Mouse (Mus musculus): ENCODE measurements at regions not wholly inside any gene's neighbourhood (a gene's known extent, or its start where the extent isn't known, plus 50 kb on each side); places are given as distances from the start of the nearest gene placed in this dataset.

DNA sequence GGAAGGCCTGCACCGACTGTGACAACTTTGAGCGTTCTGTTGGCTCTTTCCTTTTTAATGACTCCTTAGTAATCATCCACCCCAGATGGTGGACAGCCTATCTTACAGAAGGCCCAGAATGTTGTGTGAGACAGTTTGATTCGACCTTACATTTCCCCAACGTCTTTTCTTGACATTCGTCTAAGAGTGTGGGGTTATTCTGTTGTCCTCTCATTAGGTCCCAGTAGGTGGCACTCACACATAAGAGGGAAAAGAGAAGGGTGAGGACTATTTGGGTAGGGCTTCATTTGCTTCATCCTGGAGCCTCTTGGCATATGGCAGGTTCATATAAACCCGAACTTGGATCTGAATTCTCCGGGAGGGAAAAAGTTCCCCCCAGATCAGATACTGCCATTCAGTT is 104.4 kb downstream of the Stk35 start:
- H3K27me3 ChIP-seq (ENCODE audit: control insufficient read depth, insufficient read depth, low read length): 0 out of 2 replicates have a peak, but pooled peaks cover 3% of the 10 kb centered on the region
- no peaks in the 10 kb centered on the region for H3K36me3 ChIP-seq (ENCODE audit: control insufficient read depth, insufficient read depth)
- no peak overlapping the region for H3K4me3 ChIP-seq (ENCODE audit: low read length)
- H3K9ac ChIP-seq (ENCODE audit: low read length): no peak overlapping the region
- H3K4me2 ChIP-seq (ENCODE audit: low read depth, low read length): no peak overlapping the region
- WGBS: 38% methylated on average over 7 of the region's 7 CpGs
- 0 out of 2 replicates have a peak, but pooled peaks cover 5% of the 10 kb centered on the region for H3K9me3 ChIP-seq (replicated peaks; ENCODE audit: control insufficient read depth, low read length)
- no peak for ATAC-seq (replicated peaks; ENCODE audit: extremely low read depth, insufficient read depth, low FRiP score)
- peaks cover 26% of the 10 kb centered on the region for H3K4me1 ChIP-seq (ENCODE audit: control insufficient read depth, insufficient read depth, low read length)
- 0 out of 2 replicates have a peak overlapping the region, but pooled peaks have one; percentile 16 for H3K27ac ChIP-seq (ENCODE audit: low read length)

DNA sequence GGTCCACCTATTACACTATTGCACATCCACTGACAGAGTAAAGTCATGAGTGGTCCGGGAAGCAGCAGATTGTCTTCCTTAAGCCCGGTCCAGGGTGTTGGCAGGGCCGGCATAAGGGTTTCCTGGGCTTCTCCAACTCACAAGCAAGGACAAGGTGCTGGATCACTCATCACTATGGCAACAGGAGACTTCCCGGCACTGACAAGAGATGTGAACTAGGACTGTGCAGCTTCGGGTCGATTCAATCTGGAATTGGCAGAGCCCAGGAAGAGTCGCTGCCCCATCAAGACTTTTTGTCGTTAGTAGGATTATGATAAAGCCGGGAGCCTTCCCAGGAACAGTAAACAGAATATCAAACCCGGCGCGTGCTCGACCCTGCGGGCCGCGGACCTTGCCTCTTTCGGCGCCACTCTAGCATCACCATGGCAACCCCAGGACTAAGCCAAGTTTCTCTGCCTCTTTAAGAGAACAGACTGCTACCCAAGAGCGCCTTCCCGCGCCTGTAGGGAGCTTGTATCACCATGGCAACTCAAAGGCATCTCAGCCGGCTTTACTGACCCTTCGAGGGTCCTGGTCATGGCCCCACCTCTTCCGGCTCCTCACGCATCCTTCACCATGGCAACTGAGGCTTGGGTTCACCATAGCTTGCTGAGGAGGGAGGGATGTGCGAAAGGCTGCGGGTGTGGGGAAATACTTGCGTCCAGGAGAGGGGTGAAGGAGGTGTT is 103.3 kb upstream of the Tgm3 start:
- Histone ChIP-seq H3K9me3 (replicated peaks; ENCODE audit: control insufficient read depth, low read length) (no peaks in the 10 kb centered on the region), H3K36me3 (ENCODE audit: control insufficient read depth, insufficient read depth) (no peaks in the 10 kb centered on the region), H3K4me3 (ENCODE audit: low read length) (peak overlapping the region; percentile 43), H3K27me3 (ENCODE audit: control insufficient read depth, insufficient read depth, low read length) (peaks cover 3% of the 10 kb centered on the region; the same call in 1 of the 2 replicates), H3K9ac (ENCODE audit: low read length) (peak overlapping the region; percentile 22; the same call in 1 of the 2 replicates), H3K27ac (ENCODE audit: low read length) (no peak overlapping the region), H3K4me1 (ENCODE audit: control insufficient read depth, insufficient read depth, low read length) (peaks cover 12% of the 10 kb centered on the region; the same call in 1 of the 2 replicates), H3K4me2 (ENCODE audit: low read depth, low read length) (peak overlapping the region; percentile 64)
- 0 out of 2 replicates have a peak, but pooled peaks have one; percentile 23 for ATAC-seq (replicated peaks; ENCODE audit: extremely low read depth, insufficient read depth, low FRiP score)
- 6% methylated on average over 28 of the region's 28 CpGs for WGBS

DNA sequence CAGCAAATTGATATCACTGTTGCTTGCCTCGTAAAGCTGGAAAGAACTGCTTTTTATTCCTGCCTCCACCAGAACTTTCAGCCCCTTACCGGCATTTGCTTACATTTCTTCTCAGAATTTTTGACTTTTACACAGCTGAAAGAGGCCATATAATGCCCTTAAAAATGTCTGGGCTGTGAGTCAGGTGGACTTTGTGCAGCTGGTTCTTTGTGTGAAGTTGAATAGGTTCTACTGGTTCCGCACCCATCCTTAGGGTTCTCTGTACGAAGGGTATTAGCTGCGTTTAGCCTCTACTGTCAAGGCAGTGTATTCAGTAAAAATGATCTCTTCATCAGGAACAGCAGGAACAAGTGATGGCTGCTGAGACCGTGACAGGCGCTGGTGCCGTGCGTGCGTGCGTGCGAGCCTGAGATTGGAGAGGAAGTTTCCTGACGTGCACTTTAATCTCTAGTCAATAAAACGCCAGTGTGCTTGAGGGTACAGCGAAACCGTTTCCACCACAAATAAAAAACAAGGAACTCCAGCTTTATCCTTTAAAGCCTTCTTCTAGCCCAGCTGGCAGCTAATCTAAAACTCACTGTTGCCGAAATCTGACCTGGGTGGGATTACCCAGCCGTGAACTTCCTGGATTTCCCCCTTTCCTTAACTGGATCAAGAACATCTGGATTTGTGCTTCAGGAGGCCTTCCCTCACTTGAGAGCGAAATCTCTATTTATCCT is 100.8 kb upstream of the Tgm3 start:
- no peak for ATAC-seq (replicated peaks; ENCODE audit: extremely low read depth, insufficient read depth, low FRiP score)
- H3K9ac ChIP-seq (ENCODE audit: low read length): no peak overlapping the region
- H3K4me2 ChIP-seq (ENCODE audit: low read depth, low read length): no peak overlapping the region
- H3K4me1 ChIP-seq (ENCODE audit: control insufficient read depth, insufficient read depth, low read length): peaks cover 6% of the 10 kb centered on the region; the same call in 1 of the 2 replicates
- H3K9me3 ChIP-seq (replicated peaks; ENCODE audit: control insufficient read depth, low read length): no peaks in the 10 kb centered on the region
- WGBS: 62% methylated on average over 19 of the region's 19 CpGs
- H3K27ac ChIP-seq (ENCODE audit: low read length): no peak overlapping the region
- no peaks in the 10 kb centered on the region for H3K36me3 ChIP-seq (ENCODE audit: control insufficient read depth, insufficient read depth)
- H3K4me3 ChIP-seq (ENCODE audit: low read length): no peak overlapping the region
- H3K27me3 ChIP-seq (ENCODE audit: control insufficient read depth, insufficient read depth, low read length): peaks cover 3% of the 10 kb centered on the region; the same call in 1 of the 2 replicates

DNA sequence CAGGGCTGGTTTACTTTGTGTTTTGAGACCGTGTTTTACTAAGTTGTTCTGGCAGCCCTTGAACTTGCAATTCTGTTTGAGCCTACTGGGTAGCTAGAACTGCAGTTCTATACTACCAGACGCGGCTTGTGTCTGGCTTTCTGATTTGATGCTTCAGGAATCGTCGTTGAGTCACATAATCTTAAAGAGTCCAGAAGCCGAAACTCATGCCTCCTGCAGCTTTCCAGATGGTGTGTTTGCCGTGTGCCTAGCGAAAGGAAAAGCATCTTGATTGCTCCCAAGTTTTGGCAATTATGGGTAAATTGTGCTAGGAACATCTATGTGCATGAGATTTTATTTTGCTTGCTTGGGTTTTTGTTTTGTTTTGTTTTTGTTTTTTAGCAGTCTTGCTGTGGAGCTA is 99.6 kb upstream of the Tgm3 start:
- Histone ChIP-seq H3K9ac (ENCODE audit: low read length) (no peak overlapping the region), H3K4me3 (ENCODE audit: low read length) (no peak overlapping the region), H3K4me2 (ENCODE audit: low read depth, low read length) (no peak overlapping the region), H3K27ac (ENCODE audit: low read length) (no peak overlapping the region), H3K9me3 (replicated peaks; ENCODE audit: control insufficient read depth, low read length) (no peaks in the 10 kb centered on the region), H3K27me3 (ENCODE audit: control insufficient read depth, insufficient read depth, low read length) (peaks cover 3% of the 10 kb centered on the region; the same call in 1 of the 2 replicates), H3K36me3 (ENCODE audit: control insufficient read depth, insufficient read depth) (no peaks in the 10 kb centered on the region), H3K4me1 (ENCODE audit: control insufficient read depth, insufficient read depth, low read length) (peaks cover 6% of the 10 kb centered on the region; the same call in 1 of the 2 replicates)
- ATAC-seq (replicated peaks; ENCODE audit: extremely low read depth, insufficient read depth, low FRiP score): no peak
- 77% methylated on average over 8 of the region's 8 CpGs for WGBS

GRCm38 (mm10) chr2:129914261-129914660 is 97.9 kb upstream of the Tgm3 start:
- Histone ChIP-seq H3K4me2 (ENCODE audit: low read depth, low read length) (no peak overlapping the region), H3K4me1 (ENCODE audit: control insufficient read depth, insufficient read depth, low read length) (no peaks in the 10 kb centered on the region; the same call in 1 of the 2 replicates), H3K27me3 (ENCODE audit: control insufficient read depth, insufficient read depth, low read length) (no peaks in the 10 kb centered on the region; the same call in 1 of the 2 replicates), H3K9ac (ENCODE audit: low read length) (no peak overlapping the region), H3K27ac (ENCODE audit: low read length) (no peak overlapping the region), H3K9me3 (replicated peaks; ENCODE audit: control insufficient read depth, low read length) (no peaks in the 10 kb centered on the region), H3K4me3 (ENCODE audit: low read length) (no peak overlapping the region), H3K36me3 (ENCODE audit: control insufficient read depth, insufficient read depth) (no peaks in the 10 kb centered on the region)
- ATAC-seq (replicated peaks; ENCODE audit: extremely low read depth, insufficient read depth, low FRiP score): no peak
- 82% methylated on average over 8 of the region's 8 CpGs for WGBS

GRCm38 (mm10) chr2:129916411-129916810 is 95.7 kb upstream of the Tgm3 start:
- Histone ChIP-seq H3K36me3 (ENCODE audit: control insufficient read depth, insufficient read depth) (no peaks in the 10 kb centered on the region), H3K9me3 (replicated peaks; ENCODE audit: control insufficient read depth, low read length) (no peaks in the 10 kb centered on the region), H3K4me1 (ENCODE audit: control insufficient read depth, insufficient read depth, low read length) (no peaks in the 10 kb centered on the region; the same call in 1 of the 2 replicates), H3K4me3 (ENCODE audit: low read length) (no peak overlapping the region), H3K27me3 (ENCODE audit: control insufficient read depth, insufficient read depth, low read length) (no peaks in the 10 kb centered on the region), H3K9ac (ENCODE audit: low read length) (no peak overlapping the region), H3K27ac (ENCODE audit: low read length) (no peak overlapping the region), H3K4me2 (ENCODE audit: low read depth, low read length) (no peak overlapping the region)
- WGBS: 93% methylated on average over 7 of the region's 7 CpGs
- ATAC-seq (replicated peaks; ENCODE audit: extremely low read depth, insufficient read depth, low FRiP score): no peak

GRCm38 (mm10) chr2:129918141-129918790 is 93.9 kb upstream of the Tgm3 start:
- 34% methylated on average over 9 of the region's 9 CpGs for WGBS
- no peak for ATAC-seq (replicated peaks; ENCODE audit: extremely low read depth, insufficient read depth, low FRiP score)

GRCm38 (mm10) chr2:129919551-129919950 is 92.6 kb upstream of the Tgm3 start:
- H3K27ac ChIP-seq (ENCODE audit: low read length): no peak overlapping the region
- no peak overlapping the region for H3K4me3 ChIP-seq (ENCODE audit: low read length)
- no peaks in the 10 kb centered on the region for H3K9me3 ChIP-seq (replicated peaks; ENCODE audit: control insufficient read depth, low read length)
- 86% methylated on average over 4 of the region's 4 CpGs for WGBS
- H3K4me1 ChIP-seq (ENCODE audit: control insufficient read depth, insufficient read depth, low read length): no peaks in the 10 kb centered on the region; the same call in 1 of the 2 replicates
- no peaks in the 10 kb centered on the region for H3K27me3 ChIP-seq (ENCODE audit: control insufficient read depth, insufficient read depth, low read length)
- no peak overlapping the region for H3K4me2 ChIP-seq (ENCODE audit: low read depth, low read length)
- H3K36me3 ChIP-seq (ENCODE audit: control insufficient read depth, insufficient read depth): no peaks in the 10 kb centered on the region
- ATAC-seq (replicated peaks; ENCODE audit: extremely low read depth, insufficient read depth, low FRiP score): no peak
- no peak overlapping the region for H3K9ac ChIP-seq (ENCODE audit: low read length)

More at GRCm38 (mm10) chr2:129918141-129918790, 93.9 kb upstream of the Tgm3 start:
- no peaks in the 10 kb centered on the region for H3K36me3 ChIP-seq (ENCODE audit: control insufficient read depth, insufficient read depth)
- no peak overlapping the region for H3K9ac ChIP-seq (ENCODE audit: low read length)
- no peak overlapping the region for H3K27ac ChIP-seq (ENCODE audit: low read length)
- H3K4me1 ChIP-seq (ENCODE audit: control insufficient read depth, insufficient read depth, low read length): no peaks in the 10 kb centered on the region; the same call in 1 of the 2 replicates
- no peak overlapping the region for H3K4me2 ChIP-seq (ENCODE audit: low read depth, low read length)
- no peaks in the 10 kb centered on the region for H3K9me3 ChIP-seq (replicated peaks; ENCODE audit: control insufficient read depth, low read length)
- H3K4me3 ChIP-seq (ENCODE audit: low read length): no peak overlapping the region
- H3K27me3 ChIP-seq (ENCODE audit: control insufficient read depth, insufficient read depth, low read length): no peaks in the 10 kb centered on the region

All from heart, embryonic 16.5 days (tissue).